Mouse (Mus musculus): Measurements from ENCODE around the gene Fbxl17. TPM values are rescaled to one million over a fixed set of nuclear protein-coding genes. Genes with fewer than 3 reads are reported as not detected.

The Fbxl17 gene
- total and polyA plus RNA-seq, 2 experiments from 2014 or later, result 11.4 to 26.3 TPM

DNA sequence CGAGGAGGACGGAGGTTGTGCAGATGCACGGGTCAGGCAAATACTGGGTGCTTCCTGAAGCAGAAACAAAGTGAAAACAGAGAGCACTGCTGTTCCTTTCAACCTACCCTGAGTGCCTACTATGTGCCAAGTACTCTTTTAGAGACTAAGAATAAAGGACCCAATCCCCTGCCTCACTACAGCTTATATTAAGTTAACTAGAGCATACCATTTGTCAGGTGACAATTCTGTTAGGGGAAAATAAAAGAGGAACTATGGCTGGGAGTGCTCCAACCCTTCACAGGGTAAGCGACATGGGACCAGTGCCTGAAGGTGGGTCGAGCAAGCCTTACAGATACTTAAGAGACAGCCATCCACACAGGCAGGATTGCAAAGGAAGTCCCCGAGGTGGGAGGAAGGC lies 407.0 kb downstream of the Fbxl17 start:
- Histone ChIP-seq H3K4me3 (ENCODE audit: low read depth, low read length) (no peak overlapping the region), H3K4me1 (ENCODE audit: control insufficient read depth, insufficient read depth) (0 out of 2 replicates have a peak, but pooled peaks cover 7% of the 10 kb centered on the region), H3K27ac (ENCODE audit: low read depth) (no peak overlapping the region), H3K4me2 (ENCODE audit: low read depth, low read length) (no peak overlapping the region), H3K9me3 (replicated peaks; ENCODE audit: control insufficient read depth, low read length) (no peaks in the 10 kb centered on the region), H3K36me3 (replicated peaks; ENCODE audit: control insufficient read depth, insufficient read depth, low read length) (no peaks in the 10 kb centered on the region), H3K9ac (replicated peaks; ENCODE audit: low read depth, low read length) (no peak overlapping the region), H3K27me3 (ENCODE audit: control insufficient read depth, insufficient read depth, low read length) (no peaks in the 10 kb centered on the region)
- ATAC-seq (ENCODE audit: insufficient read depth, low read depth) (no peak), DNase-seq (ENCODE audit: low spot score) (no peak)
- TF ChIP-seq EP300 (IDR thresholded peaks at IDR 0.05; ENCODE audit: low read depth) (no peak), CTCF (IDR thresholded peaks at IDR 0.05; ENCODE audit: low read depth) (no peak)
- WGBS, result 63% methylated on average over 6 of the region's 6 CpGs

DNA sequence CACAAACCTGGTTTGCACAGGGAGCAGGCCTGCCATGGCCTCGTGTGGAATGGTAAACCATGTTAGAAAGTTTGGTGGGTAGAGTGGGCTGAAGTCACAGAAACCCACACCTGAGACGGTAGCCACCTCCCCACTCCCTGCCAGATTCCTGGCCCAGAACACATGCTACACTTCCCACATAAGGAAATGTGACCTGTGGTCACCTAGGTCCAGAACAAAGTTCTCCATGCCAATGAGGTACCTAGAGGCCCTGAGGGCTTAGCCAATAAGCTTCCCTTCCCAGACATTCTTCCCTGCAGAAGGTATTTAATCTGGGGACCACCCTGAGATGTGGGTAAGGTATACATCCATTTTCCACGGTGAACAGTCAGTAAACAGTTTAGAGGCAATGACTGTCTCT lies 409.7 kb downstream of the Fbxl17 start:
- no peak for DNase-seq (ENCODE audit: low spot score)
- H3K36me3 ChIP-seq (replicated peaks; ENCODE audit: control insufficient read depth, insufficient read depth, low read length), result no peaks in the 10 kb centered on the region
- TF ChIP-seq EP300 (IDR thresholded peaks at IDR 0.05; ENCODE audit: low read depth) (no peak), CTCF (IDR thresholded peaks at IDR 0.05; ENCODE audit: low read depth) (no peak)
- H3K27me3 ChIP-seq (ENCODE audit: control insufficient read depth, insufficient read depth, low read length), result no peaks in the 10 kb centered on the region
- no peak overlapping the region for H3K9ac ChIP-seq (replicated peaks; ENCODE audit: low read depth, low read length)
- H3K4me2 ChIP-seq (ENCODE audit: low read depth, low read length), result no peak overlapping the region
- H3K27ac ChIP-seq (ENCODE audit: low read depth), result no peak overlapping the region
- peaks cover 15% of the 10 kb centered on the region; the same call in 1 of the 2 replicates for H3K4me1 ChIP-seq (ENCODE audit: control insufficient read depth, insufficient read depth)
- 81% methylated on average over 3 of the region's 3 CpGs for WGBS
- H3K4me3 ChIP-seq (ENCODE audit: low read depth, low read length), result no peak overlapping the region
- H3K9me3 ChIP-seq (replicated peaks; ENCODE audit: control insufficient read depth, low read length), result no peaks in the 10 kb centered on the region
- no peak for ATAC-seq (ENCODE audit: insufficient read depth, low read depth)

DNA sequence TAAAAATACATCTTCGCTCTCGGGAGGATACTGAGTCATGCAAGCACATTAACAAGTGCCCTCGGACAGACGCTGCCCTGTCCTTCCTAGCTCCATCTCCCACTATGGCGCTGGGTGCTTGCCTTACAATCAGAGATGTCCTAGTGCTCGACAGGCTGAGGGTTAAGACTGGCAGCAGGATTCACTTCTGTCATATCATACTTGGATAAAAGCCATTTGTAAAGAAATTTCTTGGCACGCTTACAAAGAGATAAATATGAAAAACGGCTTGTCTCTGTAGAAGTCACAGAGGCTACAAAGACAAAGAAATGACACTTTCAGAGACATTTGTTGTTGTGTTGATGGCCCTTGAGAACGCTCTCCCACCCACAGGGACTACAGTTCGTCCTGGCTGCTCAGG lies 412.6 kb downstream of the Fbxl17 start:
- TF ChIP-seq EP300 (IDR thresholded peaks at IDR 0.05; ENCODE audit: low read depth), result no peak
- no peak for TF ChIP-seq CTCF (IDR thresholded peaks at IDR 0.05; ENCODE audit: low read depth)

DNA sequence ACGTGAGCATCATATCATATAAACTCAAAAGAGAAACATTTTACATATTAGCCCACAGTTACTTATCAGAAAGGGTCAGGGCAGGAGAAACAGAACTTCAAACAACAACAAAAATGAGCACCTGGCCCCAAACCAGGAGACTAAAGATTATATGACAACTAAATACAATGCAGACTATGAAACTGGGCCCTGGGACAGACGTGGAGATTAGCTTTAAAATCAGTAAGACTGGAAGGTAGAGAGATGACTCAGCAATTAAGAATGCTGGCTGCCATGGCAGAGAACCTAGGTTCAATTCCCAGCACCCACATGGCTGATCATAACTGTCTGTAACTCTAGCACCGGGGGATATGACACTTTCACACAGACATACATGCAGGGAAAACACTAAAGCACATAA lies 413.3 kb downstream of the Fbxl17 start:
- TF ChIP-seq CTCF (IDR thresholded peaks at IDR 0.05; ENCODE audit: low read depth), result no peak
- TF ChIP-seq EP300 (IDR thresholded peaks at IDR 0.05; ENCODE audit: low read depth), result no peak
- Histone ChIP-seq H3K36me3 (replicated peaks; ENCODE audit: control insufficient read depth, insufficient read depth, low read length) (no peaks in the 10 kb centered on the region), H3K9me3 (replicated peaks; ENCODE audit: control insufficient read depth, low read length) (no peaks in the 10 kb centered on the region), H3K4me1 (ENCODE audit: control insufficient read depth, insufficient read depth) (peaks cover 7% of the 10 kb centered on the region; the same call in 1 of the 2 replicates), H3K4me2 (ENCODE audit: low read depth, low read length) (no peak overlapping the region), H3K27ac (ENCODE audit: low read depth) (no peak overlapping the region), H3K27me3 (ENCODE audit: control insufficient read depth, insufficient read depth, low read length) (no peaks in the 10 kb centered on the region), H3K4me3 (ENCODE audit: low read depth, low read length) (no peak overlapping the region), H3K9ac (replicated peaks; ENCODE audit: low read depth, low read length) (no peak overlapping the region)
- no peak for ATAC-seq (ENCODE audit: insufficient read depth, low read depth)
- DNase-seq (ENCODE audit: low spot score), result no peak
- 78% methylated on average over 3 of the region's 3 CpGs for WGBS

More for the DNA sequence above, 412.6 kb downstream of the Fbxl17 start:
- DNase-seq (ENCODE audit: low spot score) (no peak), ATAC-seq (ENCODE audit: insufficient read depth, low read depth) (no peak)
- H3K27me3 ChIP-seq (ENCODE audit: control insufficient read depth, insufficient read depth, low read length), result no peaks in the 10 kb centered on the region
- peak overlapping the region; percentile 11; the same call in 1 of the 2 replicates for H3K27ac ChIP-seq (ENCODE audit: low read depth)
- 40% methylated on average over 10 of the region's 10 CpGs for WGBS
- no peak overlapping the region for H3K4me3 ChIP-seq (ENCODE audit: low read depth, low read length)
- H3K4me2 ChIP-seq (ENCODE audit: low read depth, low read length), result no peak overlapping the region
- H3K36me3 ChIP-seq (replicated peaks; ENCODE audit: control insufficient read depth, insufficient read depth, low read length), result no peaks in the 10 kb centered on the region
- peaks cover 7% of the 10 kb centered on the region; the same call in 1 of the 2 replicates for H3K4me1 ChIP-seq (ENCODE audit: control insufficient read depth, insufficient read depth)
- no peaks in the 10 kb centered on the region for H3K9me3 ChIP-seq (replicated peaks; ENCODE audit: control insufficient read depth, low read length)
- H3K9ac ChIP-seq (replicated peaks; ENCODE audit: low read depth, low read length), result no peak overlapping the region

DNA sequence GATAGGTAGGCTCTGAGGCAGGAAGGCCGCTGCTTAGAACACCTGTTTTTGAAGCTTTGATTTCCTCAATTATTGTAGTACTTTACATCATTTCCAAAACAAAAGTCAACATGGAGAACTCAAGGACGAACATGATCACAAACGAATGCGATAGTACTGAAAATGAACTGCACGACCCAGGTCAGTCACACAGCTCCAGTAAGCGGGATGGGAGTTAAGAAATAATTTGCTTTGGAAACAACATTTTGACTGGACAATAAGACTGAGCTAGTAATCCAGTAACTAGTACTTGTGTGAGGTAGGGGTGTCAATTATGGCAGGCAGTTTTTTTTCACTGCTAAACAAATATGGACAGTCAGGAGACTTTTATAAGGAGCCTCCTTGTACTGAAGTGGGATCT lies 414.6 kb downstream of the Fbxl17 start:
- H3K27ac ChIP-seq (ENCODE audit: low read depth), result no peak overlapping the region
- H3K4me2 ChIP-seq (ENCODE audit: low read depth, low read length), result no peak overlapping the region
- H3K4me1 ChIP-seq (ENCODE audit: control insufficient read depth, insufficient read depth), result peaks cover 7% of the 10 kb centered on the region; the same call in 1 of the 2 replicates
- no peak overlapping the region for H3K9ac ChIP-seq (replicated peaks; ENCODE audit: low read depth, low read length)
- H3K27me3 ChIP-seq (ENCODE audit: control insufficient read depth, insufficient read depth, low read length), result no peaks in the 10 kb centered on the region
- ATAC-seq (ENCODE audit: insufficient read depth, low read depth) (no peak), DNase-seq (ENCODE audit: low spot score) (no peak)
- no peaks in the 10 kb centered on the region for H3K9me3 ChIP-seq (replicated peaks; ENCODE audit: control insufficient read depth, low read length)
- H3K36me3 ChIP-seq (replicated peaks; ENCODE audit: control insufficient read depth, insufficient read depth, low read length), result peaks cover 2% of the 10 kb centered on the region; the same call in 1 of the 2 replicates
- no peak overlapping the region for H3K4me3 ChIP-seq (ENCODE audit: low read depth, low read length)
- 89% methylated on average over 6 of the region's 6 CpGs for WGBS
- TF ChIP-seq EP300 (IDR thresholded peaks at IDR 0.05; ENCODE audit: low read depth) (no peak), CTCF (IDR thresholded peaks at IDR 0.05; ENCODE audit: low read depth) (no peak)

DNA sequence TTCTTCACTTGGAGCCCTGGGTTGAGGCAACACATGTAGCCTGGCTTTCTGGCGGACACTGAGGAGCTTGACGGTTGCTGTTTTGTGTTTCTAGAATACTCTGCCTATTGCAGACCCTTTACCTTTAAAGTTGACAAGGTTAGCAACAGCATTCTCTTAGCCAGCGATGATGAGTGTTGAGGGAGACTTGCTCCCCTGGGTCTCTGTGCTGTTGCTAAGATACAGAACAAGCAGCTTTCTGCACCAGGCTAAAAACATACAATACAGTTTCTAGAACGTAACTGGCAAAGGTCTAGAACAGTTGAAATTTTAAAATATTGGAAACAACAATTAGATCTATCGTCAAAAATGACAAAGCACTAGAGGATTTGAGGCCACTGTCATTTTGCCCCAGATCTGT lies 420.7 kb downstream of the Fbxl17 start:
- Histone ChIP-seq H3K36me3 (replicated peaks; ENCODE audit: control insufficient read depth, insufficient read depth, low read length) (peaks cover 9% of the 10 kb centered on the region; the same call in 1 of the 2 replicates), H3K27ac (ENCODE audit: low read depth) (no peak overlapping the region), H3K4me3 (ENCODE audit: low read depth, low read length) (no peak overlapping the region), H3K9ac (replicated peaks; ENCODE audit: low read depth, low read length) (no peak overlapping the region), H3K4me1 (ENCODE audit: control insufficient read depth, insufficient read depth) (peaks cover 4% of the 10 kb centered on the region; the same call in 1 of the 2 replicates), H3K4me2 (ENCODE audit: low read depth, low read length) (no peak overlapping the region), H3K27me3 (ENCODE audit: control insufficient read depth, insufficient read depth, low read length) (no peaks in the 10 kb centered on the region), H3K9me3 (replicated peaks; ENCODE audit: control insufficient read depth, low read length) (no peaks in the 10 kb centered on the region)
- no peak for DNase-seq (ENCODE audit: low spot score)
- WGBS, result 77% methylated on average over 5 of the region's 5 CpGs
- ATAC-seq (ENCODE audit: insufficient read depth, low read depth), result no peak
- TF ChIP-seq CTCF (IDR thresholded peaks at IDR 0.05; ENCODE audit: low read depth) (no peak), EP300 (IDR thresholded peaks at IDR 0.05; ENCODE audit: low read depth) (no peak)
